Mouse (Mus musculus): Measurements from ENCODE around the gene Dnajc4. TPM values are rescaled to one million over a fixed set of nuclear protein-coding genes. Genes with fewer than 3 reads are reported as not detected.
A peak's percentile ranks its signal among the peaks of the same experiment; 100 is the strongest.

Gene Dnajc4
- polyA plus RNA-seq, 1 experiment from 2014 or later, result 23.7 TPM

GRCm38 (mm10) chr19:6942249-6942691 lies 50.1 kb downstream of the Dnajc4 start, which contains the start of gene Gpr137:
Gene Gpr137, minus strand, starts transcription at chr19:6942480.
- H3K9ac ChIP-seq, result peak within 1 kb of the TSS; percentile 83
- H3K27ac ChIP-seq, result peak within 1 kb of the TSS; percentile 90
- H3K4me3 ChIP-seq (replicated peaks; ENCODE audit: low read length), result peak within 1 kb of the TSS; percentile 58
- DNase-seq (ENCODE audit: low spot score) (peak; percentile 82), ATAC-seq (ENCODE audit: low FRiP score) (peak; percentile 80)
- no peaks in the 10 kb centered on the region for H3K9me3 ChIP-seq (ENCODE audit: control insufficient read depth, low read length)
- H3K27me3 ChIP-seq (ENCODE audit: control insufficient read depth, insufficient read depth, low read length), result no peaks in the 10 kb centered on the region
- under 1% methylated on average over 27 of the region's 27 CpGs for WGBS
- H3K36me3 ChIP-seq (replicated peaks; ENCODE audit: control insufficient read depth, insufficient read depth), result peaks cover 25% of the 10 kb centered on the region
- H3K4me2 ChIP-seq (replicated peaks), result peak within 1 kb of the TSS; percentile 100
- H3K4me1 ChIP-seq (replicated peaks; ENCODE audit: control insufficient read depth, insufficient read depth, low read length), result peaks cover 32% of the 10 kb centered on the region

GRCm38 (mm10) chr19:6941372-6942248 lies 50.8 kb downstream of the Dnajc4 start, which contains the start of gene Bad:
Gene Bad, plus strand, starts transcription at chr19:6941861.
- H3K9ac ChIP-seq, result peak within 1 kb of the TSS; percentile 83
- H3K27me3 ChIP-seq (ENCODE audit: control insufficient read depth, insufficient read depth, low read length), result no peaks in the 10 kb centered on the region
- ATAC-seq (ENCODE audit: low FRiP score), result peak; percentile 82
- peak within 1 kb of the TSS; percentile 90 for H3K27ac ChIP-seq
- under 1% methylated on average over 83 of the region's 83 CpGs for WGBS
- no peaks in the 10 kb centered on the region for H3K9me3 ChIP-seq (ENCODE audit: control insufficient read depth, low read length)
- H3K4me2 ChIP-seq (replicated peaks), result peak within 1 kb of the TSS; percentile 100
- peaks cover 32% of the 10 kb centered on the region for H3K4me1 ChIP-seq (replicated peaks; ENCODE audit: control insufficient read depth, insufficient read depth, low read length)
- DNase-seq (ENCODE audit: low spot score), result peak; percentile 99
- peak within 1 kb of the TSS; percentile 58 for H3K4me3 ChIP-seq (replicated peaks; ENCODE audit: low read length)
- H3K36me3 ChIP-seq (replicated peaks; ENCODE audit: control insufficient read depth, insufficient read depth), result peaks cover 21% of the 10 kb centered on the region

GRCm38 (mm10) chr19:6940396-6941351 lies 51.7 kb downstream of the Dnajc4 start:
- Histone ChIP-seq H3K4me2 (replicated peaks) (peak overlapping the region; percentile 100), H3K4me1 (replicated peaks; ENCODE audit: control insufficient read depth, insufficient read depth, low read length) (peaks cover 32% of the 10 kb centered on the region), H3K9me3 (ENCODE audit: control insufficient read depth, low read length) (no peaks in the 10 kb centered on the region), H3K27me3 (ENCODE audit: control insufficient read depth, insufficient read depth, low read length) (peaks cover 9% of the 10 kb centered on the region), H3K4me3 (replicated peaks; ENCODE audit: low read length) (peak overlapping the region; percentile 58), H3K9ac (peak overlapping the region; percentile 83), H3K27ac (peak overlapping the region; percentile 90; the same call in 1 of the 2 replicates), H3K36me3 (replicated peaks; ENCODE audit: control insufficient read depth, insufficient read depth) (peaks cover 17% of the 10 kb centered on the region)
- DNase-seq (ENCODE audit: low spot score) (no peak), ATAC-seq (ENCODE audit: low FRiP score) (peak; percentile 10)
- WGBS, result 24% methylated on average over 23 of the region's 29 CpGs

GRCm38 (mm10) chr19:6939106-6940002 lies 53.0 kb downstream of the Dnajc4 start:
- Histone ChIP-seq H3K4me2 (replicated peaks) (peak overlapping the region; percentile 100), H3K9ac (peak overlapping the region; percentile 83), H3K36me3 (replicated peaks; ENCODE audit: control insufficient read depth, insufficient read depth) (0 out of 2 replicates have a peak, but pooled peaks cover 7% of the 10 kb centered on the region), H3K4me3 (replicated peaks; ENCODE audit: low read length) (no peak overlapping the region), H3K27me3 (ENCODE audit: control insufficient read depth, insufficient read depth, low read length) (peaks cover 20% of the 10 kb centered on the region), H3K4me1 (replicated peaks; ENCODE audit: control insufficient read depth, insufficient read depth, low read length) (peaks cover 34% of the 10 kb centered on the region), H3K9me3 (ENCODE audit: control insufficient read depth, low read length) (no peaks in the 10 kb centered on the region), H3K27ac (no peak overlapping the region)
- ATAC-seq (ENCODE audit: low FRiP score), result no peak
- DNase-seq (ENCODE audit: low spot score), result no peak
- WGBS, result 91% methylated on average over 20 of the region's 20 CpGs

Other genes starting within 250 kb of the Dnajc4 start
- 10.6 and 11.1 TPM in 2 replicates for gene Rps6ka4, start 151.9 kb downstream of the Dnajc4 start, polyA plus RNA-seq (2014; fragmentation: Nextera tagmentation; extraction: Ambion mirVana)
- gene Ccdc88b, start 134.4 kb downstream of the Dnajc4 start, polyA plus RNA-seq (2014; fragmentation: Nextera tagmentation; extraction: Ambion mirVana), result 0.48 and 0.90 TPM in 2 replicates
- gene Trmt112, start 82.9 kb downstream of the Dnajc4 start, polyA plus RNA-seq (2014; fragmentation: Nextera tagmentation; extraction: Ambion mirVana), result 107 and 118 TPM in 2 replicates
- gene Prdx5, start 82.5 kb downstream of the Dnajc4 start, polyA plus RNA-seq (2014; fragmentation: Nextera tagmentation; extraction: Ambion mirVana), result 291 and 300 TPM in 2 replicates
- 6.2 and 7.3 TPM in 2 replicates for gene Esrra, start 70.8 kb downstream of the Dnajc4 start, polyA plus RNA-seq (2014; fragmentation: Nextera tagmentation; extraction: Ambion mirVana)
- gene Catsperz, start 67.2 kb downstream of the Dnajc4 start, polyA plus RNA-seq (2014; fragmentation: Nextera tagmentation; extraction: Ambion mirVana), result 1.7 and 2.3 TPM in 2 replicates
- 8.5 and 10.9 TPM in 2 replicates for gene Kcnk4, start 58.1 kb downstream of the Dnajc4 start, polyA plus RNA-seq (2014; fragmentation: Nextera tagmentation; extraction: Ambion mirVana)
- 81.8 and 84.5 TPM in 2 replicates for gene Bad, start 50.7 kb downstream of the Dnajc4 start, polyA plus RNA-seq (2014; fragmentation: Nextera tagmentation; extraction: Ambion mirVana)
- gene Gpr137, start 50.1 kb downstream of the Dnajc4 start, polyA plus RNA-seq (2014; fragmentation: Nextera tagmentation; extraction: Ambion mirVana), result 60.2 and 68.8 TPM in 2 replicates
- gene Ppp1r14b, start 17.6 kb downstream of the Dnajc4 start, polyA plus RNA-seq (2014; fragmentation: Nextera tagmentation; extraction: Ambion mirVana), result 211 and 215 TPM in 2 replicates
- gene Plcb3, start 16.1 kb downstream of the Dnajc4 start, polyA plus RNA-seq (2014; fragmentation: Nextera tagmentation; extraction: Ambion mirVana), result 10.6 and 11.4 TPM in 2 replicates
- gene Fkbp2, start 12.1 kb downstream of the Dnajc4 start, polyA plus RNA-seq (2014; fragmentation: Nextera tagmentation; extraction: Ambion mirVana), result 99.2 and 101 TPM in 2 replicates
- 54.8 and 57.6 TPM in 2 replicates for gene Vegfb, start 4.9 kb downstream of the Dnajc4 start, polyA plus RNA-seq (2014; fragmentation: Nextera tagmentation; extraction: Ambion mirVana)
- gene Nudt22, start 3.5 kb upstream of the Dnajc4 start, polyA plus RNA-seq (2014; fragmentation: Nextera tagmentation; extraction: Ambion mirVana), result 18.0 and 19.0 TPM in 2 replicates
- 17.8 and 19.8 TPM in 2 replicates for gene Trpt1, start 3.6 kb upstream of the Dnajc4 start, polyA plus RNA-seq (2014; fragmentation: Nextera tagmentation; extraction: Ambion mirVana)
- gene Fermt3, start 26.9 kb upstream of the Dnajc4 start, polyA plus RNA-seq (2014; fragmentation: Nextera tagmentation; extraction: Ambion mirVana), result 3.1 and 3.8 TPM in 2 replicates
- 204 and 230 TPM in 2 replicates for gene Stip1, start 47.4 kb upstream of the Dnajc4 start, polyA plus RNA-seq (2014; fragmentation: Nextera tagmentation; extraction: Ambion mirVana)
- 5.2 and 6.9 TPM in 2 replicates for gene Macrod1, start 64.2 kb upstream of the Dnajc4 start, polyA plus RNA-seq (2014; fragmentation: Nextera tagmentation; extraction: Ambion mirVana)
- gene Flrt1, start 113.2 kb upstream of the Dnajc4 start, polyA plus RNA-seq (2014; fragmentation: Nextera tagmentation; extraction: Ambion mirVana), result 8.7 and 9.5 TPM in 2 replicates
- 231 and 234 TPM in 2 replicates for gene Otub1, start 213.7 kb upstream of the Dnajc4 start, polyA plus RNA-seq (2014; fragmentation: Nextera tagmentation; extraction: Ambion mirVana)
- 1,225 and 1,275 TPM in 2 replicates for gene Cox8a, start 225.0 kb upstream of the Dnajc4 start, polyA plus RNA-seq (2014; fragmentation: Nextera tagmentation; extraction: Ambion mirVana)
- gene Naa40, start 248.6 kb upstream of the Dnajc4 start, polyA plus RNA-seq (2014; fragmentation: Nextera tagmentation; extraction: Ambion mirVana), result 67.6 and 69.1 TPM in 2 replicates

All from hindbrain, embryonic 14.5 days (tissue).